Mouse (Mus musculus): ENCODE measurements around the gene Dtl.

The Dtl gene

GRCm38 (mm10) chr1:191575458-191576247 lies at the start of gene Dtl, which contains the start of gene Ints7:
Dtl (minus strand) TSS chr1:191575544.
Ints7 (plus strand) TSS chr1:191575636.
- peak; percentile 99 to 100 for DNase-seq

- DNase-seq, result no peak
Observed at GRCm38 (mm10) chr1:191625026-191625425, 49.7 kb upstream of the Dtl start.

DNA sequence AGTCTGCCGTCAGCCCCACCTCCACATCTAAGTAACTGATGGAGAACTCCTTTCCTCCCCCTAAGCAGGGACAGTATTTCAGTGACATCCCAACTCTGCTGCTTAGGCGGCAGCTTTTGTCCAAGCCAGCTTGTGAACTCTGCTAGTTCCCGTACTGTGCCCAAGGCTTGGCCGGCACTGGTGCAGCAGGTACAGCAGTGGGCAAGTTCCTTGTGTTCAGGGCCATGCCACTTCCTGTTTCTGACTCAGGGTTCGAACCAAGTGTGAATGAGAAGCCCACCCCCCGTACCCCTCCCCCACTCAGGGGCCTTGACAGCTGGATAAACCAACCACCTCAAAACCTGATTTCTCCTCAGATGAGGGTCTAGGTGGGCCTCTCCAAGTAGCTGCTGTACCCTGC lies 49.1 kb upstream of the Dtl start:
- DNase-seq, result no peak

GRCm38 (mm10) chr1:191622801-191623200 lies 47.5 kb upstream of the Dtl start:
- peak in 1 of 2 experiments; percentile 12 for DNase-seq

DNA sequence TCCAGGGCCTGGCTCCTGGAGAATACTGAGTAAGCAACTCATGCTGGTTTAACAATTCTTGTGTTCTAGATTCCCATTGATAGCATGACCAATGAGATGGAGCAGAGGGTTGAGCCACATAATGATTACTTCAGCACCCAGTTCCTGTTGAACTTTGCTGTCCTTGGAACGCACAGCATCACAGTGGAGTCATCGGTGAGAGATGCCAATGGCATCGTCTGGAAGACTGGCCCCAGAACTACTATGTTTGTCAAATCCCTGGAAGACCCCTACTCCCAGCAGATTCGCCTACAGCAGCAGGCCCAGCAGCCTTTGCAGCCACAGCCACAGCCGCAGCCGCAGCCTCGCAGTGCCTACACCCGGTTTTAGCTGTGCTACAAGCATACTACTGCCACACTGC lies 45.8 kb upstream of the Dtl start:
- DNase-seq, result no peak

DNA sequence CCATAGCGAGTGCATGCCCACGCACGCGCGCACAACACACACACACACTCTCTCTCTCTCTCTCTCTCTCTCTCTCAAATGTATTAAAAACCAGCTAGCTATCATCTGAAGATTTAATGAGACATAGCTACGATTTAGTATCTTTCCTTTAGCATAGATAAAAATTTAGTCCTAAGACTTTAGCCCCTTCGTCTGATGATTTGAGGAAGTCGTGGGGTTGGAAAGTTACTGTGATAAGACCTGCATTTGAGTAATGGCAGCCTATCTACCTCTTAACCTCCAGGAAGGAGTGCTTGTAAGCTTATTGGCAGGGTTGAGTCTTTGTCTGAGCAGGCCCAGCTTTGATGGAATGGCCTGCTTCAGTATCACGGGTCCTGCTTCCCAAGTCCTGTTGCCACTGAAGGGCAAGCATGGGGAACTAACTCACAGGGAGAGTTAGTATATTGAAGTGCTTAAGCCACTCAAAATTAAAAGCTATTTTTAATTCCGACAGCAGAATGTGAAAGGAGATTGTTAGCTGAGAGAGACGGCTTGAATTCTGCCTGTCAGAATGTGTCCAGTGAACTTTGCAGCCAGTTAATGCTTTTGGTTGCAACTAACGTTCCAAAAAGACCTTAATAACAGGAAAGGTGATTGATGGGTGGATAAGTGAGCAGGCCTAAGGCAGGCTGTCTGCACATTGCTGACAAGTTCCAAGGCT lies 42.9 kb upstream of the Dtl start:
- no peak for DNase-seq

GRCm38 (mm10) chr1:191617589-191617988 lies 42.2 kb upstream of the Dtl start:
- no peak for DNase-seq

DNA sequence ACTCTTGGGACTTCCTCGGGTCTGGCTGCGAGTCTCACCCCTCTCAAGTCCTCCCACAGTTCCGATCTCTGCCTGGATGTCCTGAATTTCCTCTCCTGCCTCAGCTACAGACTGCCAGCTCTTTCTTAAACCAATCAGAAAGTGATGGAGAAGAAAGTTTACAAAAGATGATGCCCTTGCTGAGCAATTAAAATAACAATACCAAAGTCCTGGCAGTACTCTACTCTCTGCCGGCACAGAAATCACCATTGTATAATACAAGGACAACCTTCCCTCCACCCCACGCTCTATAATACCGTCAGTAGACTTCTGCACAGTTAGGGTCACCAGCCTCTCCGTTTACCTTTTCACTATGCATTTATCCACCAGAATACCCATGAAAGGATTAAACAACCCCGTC lies 40.9 kb upstream of the Dtl start:
- DNase-seq, result no peak

DNA sequence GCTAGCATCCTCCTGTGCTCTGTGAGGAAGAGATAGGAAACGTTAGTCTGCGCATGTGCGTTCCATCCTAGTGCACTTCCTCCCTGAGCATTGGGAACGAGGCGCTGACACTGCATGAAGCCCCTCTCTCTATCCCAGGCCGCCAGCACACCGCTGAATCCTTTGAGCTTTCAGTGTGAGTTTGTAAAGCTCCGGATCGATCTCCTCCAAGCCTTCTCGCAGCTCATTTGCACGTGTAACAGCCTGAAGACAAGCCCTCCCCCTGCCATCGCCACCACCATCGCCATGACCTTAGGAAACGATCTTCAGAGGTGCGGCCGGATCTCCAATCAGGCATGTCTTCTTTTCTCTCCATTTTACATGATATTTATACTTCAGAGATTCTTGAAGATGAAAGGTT lies 37.5 kb upstream of the Dtl start:
- no peak for DNase-seq

DNA sequence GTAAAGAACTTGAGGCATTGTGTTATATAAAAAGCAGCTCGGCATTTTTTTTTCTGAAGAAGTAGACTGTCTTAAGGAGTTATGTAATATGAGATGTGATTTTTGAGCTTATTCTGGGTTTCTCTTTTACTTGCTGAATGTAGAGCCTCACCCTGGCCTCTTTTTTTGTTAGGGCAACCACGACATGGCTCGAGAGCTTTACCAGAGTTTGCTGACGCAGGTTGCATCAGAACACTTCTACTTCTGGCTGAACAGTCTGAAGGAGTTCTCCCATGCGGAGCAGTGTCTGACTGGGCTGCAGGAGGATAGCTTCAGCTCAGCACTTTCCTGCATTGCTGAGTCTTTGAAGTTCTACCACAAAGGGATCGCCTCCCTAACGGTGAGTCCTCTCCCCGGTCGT lies 36.3 kb upstream of the Dtl start:
- DNase-seq, result no peak

GRCm38 (mm10) chr1:191610357-191610756 lies 35.0 kb upstream of the Dtl start:
- DNase-seq, result no peak

DNA sequence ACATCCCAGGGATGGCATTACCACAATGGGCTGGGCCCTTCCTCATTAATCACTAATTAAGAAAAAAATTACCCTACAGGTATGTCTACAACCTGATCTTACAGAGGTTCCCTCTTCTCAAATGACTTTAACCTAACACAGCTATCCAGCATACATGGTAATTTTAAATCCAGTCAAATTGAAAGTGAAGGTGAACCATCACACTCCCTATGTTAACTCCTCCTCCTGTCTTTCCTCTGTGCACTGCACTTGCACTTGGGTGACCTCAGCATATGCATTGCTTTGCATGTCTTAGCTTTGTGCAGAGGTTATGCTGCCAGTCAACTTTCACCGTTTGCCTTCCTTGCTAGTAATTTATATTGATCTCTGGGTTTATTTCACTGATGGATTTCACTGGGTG lies 34.2 kb upstream of the Dtl start:
- DNase-seq, result no peak

GRCm38 (mm10) chr1:191609051-191609450 lies 33.7 kb upstream of the Dtl start:
- no peak for DNase-seq

DNA sequence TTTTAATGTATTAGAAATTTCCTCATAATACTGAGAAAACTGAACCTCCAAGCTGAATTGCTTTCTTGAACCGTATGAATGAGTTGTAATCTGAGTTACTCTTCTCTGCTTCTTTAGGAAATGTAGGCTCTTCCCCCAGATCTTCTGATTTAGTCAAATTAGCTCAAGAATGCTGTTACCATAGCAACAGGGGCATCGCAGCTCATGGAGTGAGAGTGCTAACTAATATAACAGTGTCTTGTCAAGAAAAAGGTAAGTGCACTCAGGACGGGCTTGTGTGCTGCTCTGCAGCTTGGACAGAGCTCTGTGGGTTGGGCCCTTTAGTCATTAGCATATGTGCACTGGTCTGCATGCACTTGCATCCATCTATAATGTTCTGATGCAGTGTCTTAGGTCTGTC lies 29.3 kb upstream of the Dtl start:
- no peak for DNase-seq

GRCm38 (mm10) chr1:191599210-191599609 lies 23.9 kb upstream of the Dtl start:
- no peak for DNase-seq

DNA sequence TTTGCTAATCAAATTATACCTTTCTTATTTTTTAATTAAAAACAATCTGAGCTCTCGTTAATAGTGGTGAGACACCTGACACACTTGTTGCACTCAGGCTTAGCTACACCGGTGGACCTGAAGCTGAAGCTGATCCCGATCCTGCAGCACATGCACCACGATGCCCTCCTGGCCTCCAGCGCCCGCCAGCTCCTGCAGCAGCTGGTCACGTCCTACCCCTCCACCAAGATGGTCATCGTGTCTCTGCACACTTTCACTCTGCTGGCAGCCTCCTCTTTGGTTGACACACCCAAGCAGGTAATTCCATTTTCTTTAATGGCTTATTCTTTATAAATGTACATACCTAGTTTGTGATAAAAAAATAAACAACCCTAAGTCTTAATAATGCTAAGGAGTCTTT lies 20.7 kb upstream of the Dtl start:
- no peak for DNase-seq

DNA sequence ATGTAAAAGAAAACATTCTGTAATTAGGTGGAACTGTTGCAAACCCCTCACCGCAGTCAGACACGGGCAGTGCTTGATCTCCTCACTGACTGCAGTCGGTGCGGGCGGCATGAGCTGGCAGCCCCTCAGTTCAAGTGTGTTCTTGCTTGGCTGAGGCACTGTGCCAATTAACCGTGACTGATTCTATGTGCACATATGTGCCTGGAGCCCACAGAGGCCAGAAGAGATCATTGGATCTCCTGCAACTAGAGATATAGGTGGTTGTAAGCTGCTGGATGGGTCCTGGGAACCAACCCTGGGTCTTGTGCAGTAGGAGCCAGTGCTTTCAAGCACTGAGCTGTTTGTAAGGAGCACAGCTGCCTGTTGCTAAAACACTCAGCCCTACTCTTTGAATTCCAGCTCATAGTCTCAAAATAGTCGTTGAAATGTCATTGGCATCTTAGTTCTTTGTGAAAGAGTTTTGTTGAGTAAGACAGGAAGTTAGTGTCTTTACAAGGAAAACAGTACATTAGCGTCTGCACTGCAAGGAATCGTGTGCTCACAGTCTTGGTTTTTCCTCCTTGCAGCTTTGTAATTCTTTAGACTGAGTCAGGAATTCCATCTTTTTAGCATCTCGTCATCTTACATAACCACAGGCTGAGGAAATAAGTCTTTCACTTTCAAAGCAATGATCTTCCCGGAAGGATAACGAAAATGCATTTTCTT lies 16.8 kb upstream of the Dtl start:
- DNase-seq, result no peak

DNA sequence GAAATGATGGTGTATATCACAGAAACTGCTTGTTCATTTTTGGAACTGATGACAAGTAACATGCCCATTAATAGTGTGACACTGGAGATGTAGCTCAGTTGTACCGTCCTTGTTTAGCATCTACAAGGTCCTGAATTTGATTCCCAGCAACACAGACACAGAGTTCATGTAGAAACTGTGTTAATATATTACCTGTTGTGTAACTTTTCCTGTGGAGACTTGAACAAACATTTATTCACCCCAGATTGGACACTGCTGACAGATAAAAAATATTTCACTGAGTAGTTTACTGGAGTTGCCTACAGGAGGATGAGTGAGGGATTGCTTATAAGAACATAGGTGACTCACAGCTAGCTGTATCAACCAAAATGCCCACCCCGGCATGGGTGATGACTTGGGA lies 13.4 kb upstream of the Dtl start:
- no peak for DNase-seq

DNA sequence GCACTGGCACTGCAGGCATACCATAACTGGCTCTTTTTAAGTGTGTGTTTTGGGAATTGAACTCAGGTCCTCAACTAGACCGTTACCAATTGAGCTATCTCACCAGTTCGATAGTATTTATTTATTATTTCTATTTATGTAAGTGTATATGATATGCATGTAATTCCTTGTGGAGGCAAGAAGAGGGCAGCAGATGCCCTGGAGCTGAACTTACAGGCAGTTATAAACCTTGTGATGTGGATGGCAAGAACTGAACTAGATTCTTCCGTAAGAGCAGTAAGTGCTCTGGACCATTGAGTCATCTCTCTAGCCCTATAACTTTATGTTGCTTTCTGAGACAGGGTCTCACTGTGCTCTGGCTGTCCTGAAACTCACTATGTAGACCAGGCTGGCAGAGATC lies 11.7 kb upstream of the Dtl start:
- no peak for DNase-seq

- DNase-seq, result no peak
Observed at GRCm38 (mm10) chr1:191585704-191586103, 10.4 kb upstream of the Dtl start.

DNA sequence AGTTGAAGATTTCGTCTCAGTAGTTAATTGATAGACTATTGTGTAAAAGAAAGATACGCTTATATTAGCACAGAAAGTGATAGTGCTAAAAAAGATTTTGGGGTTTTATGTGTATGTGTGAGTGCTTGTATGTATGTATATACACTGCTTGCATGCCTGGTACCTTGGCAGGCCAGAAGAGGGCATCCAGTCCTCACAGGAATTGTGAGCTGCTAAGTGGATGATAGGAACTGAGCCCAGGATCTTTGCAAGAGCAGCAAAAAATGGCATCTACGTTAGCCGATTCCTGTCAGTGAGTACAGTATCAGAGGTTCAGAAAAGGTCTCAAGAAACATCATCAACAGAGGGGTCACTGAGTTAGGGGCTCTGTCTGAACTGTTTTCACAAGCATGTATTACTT lies 9.1 kb upstream of the Dtl start:
- DNase-seq, result no peak

- no peak for DNase-seq
Observed at GRCm38 (mm10) chr1:191583836-191584235, 8.5 kb upstream of the Dtl start.

GRCm38 (mm10) chr1:191581641-191582040 lies 6.3 kb upstream of the Dtl start:
- DNase-seq, result no peak

- no peak for DNase-seq
Observed at GRCm38 (mm10) chr1:191579524-191579923, 4.2 kb upstream of the Dtl start.
